Mouse (Mus musculus) forebrain, embryonic 13.5 days (tissue): ENCODE results near the gene Ttc6. TPM values are rescaled to one million over a fixed set of nuclear protein-coding genes. Genes with fewer than 3 reads are reported as not detected.

Experiments
- ATAC-seq: fragments of 200-750 bp; cut with Nextera tagmentation; 2 replicates; pipeline ENCODE4 v1.8.0; 2017
- H3K27ac ChIP-seq: fragments of 300-500 bp; sonication (generic); 2 replicates; pipeline ENCODE4 v1.5.1; 2015; ENCODE audit warnings: inconsistent platforms, mild to moderate bottlenecking, moderate library complexity
- H3K27me3 ChIP-seq: fragments of 300-500 bp; sonication (generic); 2 replicates; pipeline ENCODE4 v1.6.1; 2015; ENCODE audit warnings: mild to moderate bottlenecking, inconsistent platforms
- H3K36me3 ChIP-seq: fragments of 300-500 bp; sonication (generic); 2 replicates; pipeline ENCODE4 v1.6.1; 2015; ENCODE audit warnings: mild to moderate bottlenecking, inconsistent platforms; ENCODE audit not compliant: poor library complexity, severe bottlenecking
- H3K4me1 ChIP-seq: fragments of 300-500 bp; sonication (generic); 2 replicates; pipeline ENCODE4 v1.6.1; 2015; ENCODE audit warnings: inconsistent platforms
- H3K4me2 ChIP-seq: fragments of 300-500 bp; sonication (generic); 2 replicates; pipeline ENCODE4 v1.6.1; 2015; ENCODE audit warnings: inconsistent platforms, mild to moderate bottlenecking, moderate library complexity
- H3K4me3 ChIP-seq: fragments of 300-500 bp; sonication (generic); 2 replicates; pipeline ENCODE4 v1.5.1; 2015; ENCODE audit warnings: mild to moderate bottlenecking, inconsistent platforms
- H3K9ac ChIP-seq: fragments of 300-500 bp; sonication (generic); 2 replicates; pipeline ENCODE4 v1.6.1; 2015; ENCODE audit warnings: mild to moderate bottlenecking, inconsistent platforms
- H3K9me3 ChIP-seq: fragments of 300-500 bp; sonication (generic); replicated peaks from 2 replicates; pipeline ENCODE4 v1.6.1; 2016; ENCODE audit warnings: inconsistent platforms
- WGBS: fragments of 180-500 bp; shearing (Covaris S2); methylation state at CpG from one replicate; pipeline ENCODE4 v1.1.7; 2015; 5-methylcytosine and 5-hydroxymethylcytosine counted together
- polyA plus RNA-seq: library from polyadenylated mRNA; unstranded; fragments of >200 nt; fragmentation: Nextera tagmentation; extraction: Ambion mirVana; gene quantifications from 2 replicates; pipeline ENCODE4 v1.2.1, GENCODE M21; 2015

The Ttc6 gene
- polyA plus RNA-seq: 0.14 and 0.50 TPM in 2 replicates

GRCm38 (mm10) chr12:57563909-57564308 is at the start of gene Ttc6:
Ttc6 (plus strand) TSS chr12:57564113.
- no peak within 1 kb of the TSS for H3K27ac ChIP-seq
- no peak within 1 kb of the TSS for H3K9ac ChIP-seq
- no peaks in the 10 kb centered on the region for H3K9me3 ChIP-seq
- H3K27me3 ChIP-seq: no peaks in the 10 kb centered on the region
- H3K36me3 ChIP-seq: no peaks in the 10 kb centered on the region
- ATAC-seq: no peak
- no peaks in the 10 kb centered on the region for H3K4me1 ChIP-seq
- H3K4me2 ChIP-seq: no peak within 1 kb of the TSS
- WGBS: 86% methylated on average over 6 of the region's 6 CpGs
- H3K4me3 ChIP-seq: no peak within 1 kb of the TSS

GRCm38 (mm10) chr12:57514552-57514951 is 49.4 kb upstream of the Ttc6 start:
- no peak for ATAC-seq

GRCm38 (mm10) chr12:57515702-57516377 is 48.1 kb upstream of the Ttc6 start:
- H3K27me3 ChIP-seq: no peaks in the 10 kb centered on the region
- H3K4me1 ChIP-seq: no peaks in the 10 kb centered on the region
- H3K36me3 ChIP-seq: no peaks in the 10 kb centered on the region
- ATAC-seq: no peak
- H3K27ac ChIP-seq: no peak overlapping the region
- no peak overlapping the region for H3K9ac ChIP-seq
- H3K4me3 ChIP-seq: no peak overlapping the region
- WGBS: 41% methylated on average over 12 of the region's 12 CpGs
- no peak overlapping the region for H3K4me2 ChIP-seq
- no peaks in the 10 kb centered on the region for H3K9me3 ChIP-seq

More at GRCm38 (mm10) chr12:57514552-57514951, 49.4 kb upstream of the Ttc6 start:
- no peak overlapping the region for H3K4me2 ChIP-seq
- H3K4me3 ChIP-seq: no peak overlapping the region
- WGBS: 38% methylated on average over 1 of the region's 1 CpGs
- H3K9me3 ChIP-seq: no peaks in the 10 kb centered on the region
- no peaks in the 10 kb centered on the region for H3K36me3 ChIP-seq
- no peaks in the 10 kb centered on the region for H3K27me3 ChIP-seq
- H3K9ac ChIP-seq: no peak overlapping the region
- no peaks in the 10 kb centered on the region for H3K4me1 ChIP-seq
- H3K27ac ChIP-seq: no peak overlapping the region

DNA sequence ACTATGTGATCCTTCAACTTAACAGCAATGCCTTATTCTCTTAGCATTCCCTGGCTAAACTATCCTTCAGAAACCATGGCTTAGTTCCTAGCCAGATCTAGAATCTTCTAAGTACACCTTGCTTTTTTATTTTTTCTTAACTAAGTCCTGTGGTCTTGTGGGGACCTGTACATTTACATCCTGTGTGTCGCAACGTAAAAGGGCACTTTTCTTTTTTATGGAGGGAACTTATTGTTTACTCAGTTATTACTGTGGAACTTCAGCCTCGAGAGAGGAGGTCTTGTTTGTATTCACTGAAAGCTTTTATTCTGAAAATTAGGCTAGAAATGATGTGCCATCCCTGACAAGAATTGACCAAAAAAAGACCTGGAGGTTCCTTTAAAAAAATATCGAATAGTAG is 35.6 kb upstream of the Ttc6 start:
- H3K4me2 ChIP-seq: no peak overlapping the region
- peaks cover 30% of the 10 kb centered on the region for H3K27me3 ChIP-seq
- H3K4me1 ChIP-seq: peaks cover 4% of the 10 kb centered on the region; the same call in 1 of the 2 replicates
- H3K27ac ChIP-seq: no peak overlapping the region
- H3K9me3 ChIP-seq: no peaks in the 10 kb centered on the region
- H3K9ac ChIP-seq: no peak overlapping the region
- WGBS: 80% methylated on average over 4 of the region's 4 CpGs
- no peaks in the 10 kb centered on the region for H3K36me3 ChIP-seq
- H3K4me3 ChIP-seq: no peak overlapping the region
- no peak for ATAC-seq

DNA sequence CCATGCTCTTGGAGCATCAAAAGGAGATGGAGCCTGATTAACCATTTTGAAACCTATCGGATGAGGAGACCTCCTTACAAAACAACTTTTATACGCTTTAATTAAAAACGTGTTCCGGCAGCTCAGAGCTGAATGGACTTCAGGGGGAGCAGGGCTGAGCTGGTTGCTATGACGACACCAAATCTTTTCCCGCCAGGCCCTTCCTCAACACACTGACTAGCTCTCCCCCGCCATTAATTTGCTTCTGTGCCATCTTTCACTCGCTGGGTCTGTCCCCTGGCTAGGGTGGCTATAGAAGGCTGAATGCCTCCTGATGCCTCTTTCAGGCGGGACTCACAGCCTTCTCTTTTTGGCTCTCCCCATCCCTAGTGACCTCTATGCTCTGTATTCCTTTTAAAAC is 33.4 kb upstream of the Ttc6 start:
- Histone ChIP-seq H3K4me3 (no peak overlapping the region), H3K36me3 (no peaks in the 10 kb centered on the region), H3K9me3 (no peaks in the 10 kb centered on the region), H3K4me2 (peak overlapping the region; percentile 16; the same call in 1 of the 2 replicates), H3K9ac (no peak overlapping the region), H3K27me3 (peaks cover 51% of the 10 kb centered on the region), H3K27ac (no peak overlapping the region), H3K4me1 (peaks cover 13% of the 10 kb centered on the region)
- 3% methylated on average over 9 of the region's 9 CpGs for WGBS
- peak; percentile 71; the same call in 1 of the 2 replicates for ATAC-seq

- H3K27ac ChIP-seq: no peak overlapping the region
- peaks cover 24% of the 10 kb centered on the region for H3K4me1 ChIP-seq
- no peak overlapping the region for H3K9ac ChIP-seq
- H3K4me3 ChIP-seq: no peak overlapping the region
- H3K27me3 ChIP-seq: peaks cover 84% of the 10 kb centered on the region
- H3K9me3 ChIP-seq: no peaks in the 10 kb centered on the region
- WGBS: 0% methylated on average over 5 of the region's 6 CpGs
- peak; percentile 5; the same call in 1 of the 2 replicates for ATAC-seq
- no peaks in the 10 kb centered on the region for H3K36me3 ChIP-seq
- H3K4me2 ChIP-seq: peak overlapping the region; percentile 51
These were observed 29.4 kb upstream of the Ttc6 start for GRCm38 (mm10) chr12:57534517-57534878.

GRCm38 (mm10) chr12:57534879-57535611 is 28.9 kb upstream of the Ttc6 start:
- Histone ChIP-seq H3K36me3 (no peaks in the 10 kb centered on the region), H3K4me1 (peaks cover 24% of the 10 kb centered on the region), H3K4me2 (peak overlapping the region; percentile 51), H3K27ac (no peak overlapping the region), H3K9ac (no peak overlapping the region), H3K9me3 (no peaks in the 10 kb centered on the region), H3K27me3 (peaks cover 89% of the 10 kb centered on the region), H3K4me3 (peak overlapping the region; percentile 12; the same call in 1 of the 2 replicates)
- under 1% methylated on average over 37 of the region's 39 CpGs for WGBS
- peak; percentile 62 for ATAC-seq

DNA sequence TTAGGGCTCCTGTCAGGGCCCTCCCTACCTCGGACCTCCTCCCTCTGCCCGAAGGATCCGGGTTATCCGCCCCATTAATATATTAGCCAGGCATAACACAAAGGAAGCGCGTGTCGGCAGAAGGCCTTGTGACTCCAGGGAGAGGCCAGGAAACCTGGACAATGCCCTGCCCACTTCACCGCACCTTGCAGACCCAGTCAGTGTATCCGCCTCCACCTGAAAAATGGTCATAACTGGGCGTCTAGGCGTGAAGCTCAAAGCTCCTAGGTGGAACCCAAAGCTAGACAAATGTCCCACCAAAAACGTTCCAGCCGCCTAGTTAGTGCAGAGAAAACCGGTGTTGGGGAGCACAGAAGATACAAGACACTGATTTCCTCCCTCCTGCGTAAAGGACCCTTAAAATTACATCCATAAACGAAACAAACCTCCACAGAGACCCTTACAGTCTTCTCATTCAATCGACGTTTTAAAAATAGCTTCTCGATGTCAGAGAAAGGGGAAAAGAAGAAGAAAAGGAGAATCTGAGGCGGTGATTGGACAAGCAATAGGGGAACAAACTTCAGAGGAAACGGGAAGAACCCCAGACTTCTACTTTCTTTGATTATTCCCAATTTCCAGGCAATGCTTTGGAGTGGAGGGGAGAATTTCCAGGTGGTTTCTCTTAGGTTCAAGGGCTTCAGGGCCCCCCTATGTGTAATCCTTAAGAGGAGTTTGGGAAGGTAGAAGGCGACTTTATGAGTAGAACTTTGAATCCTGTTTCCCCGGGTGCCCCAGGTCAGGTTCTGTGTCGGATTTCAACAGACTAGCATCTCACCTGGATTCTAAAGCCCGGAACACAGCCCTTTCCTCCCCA is 27.6 kb upstream of the Ttc6 start:
- 2% methylated on average over 25 of the region's 25 CpGs for WGBS
- no peak overlapping the region for H3K4me2 ChIP-seq
- no peak for ATAC-seq
- H3K27me3 ChIP-seq: peaks cover 91% of the 10 kb centered on the region
- no peaks in the 10 kb centered on the region for H3K9me3 ChIP-seq
- no peak overlapping the region for H3K4me3 ChIP-seq
- H3K4me1 ChIP-seq: peaks cover 21% of the 10 kb centered on the region
- no peaks in the 10 kb centered on the region for H3K36me3 ChIP-seq
- H3K27ac ChIP-seq: no peak overlapping the region
- no peak overlapping the region for H3K9ac ChIP-seq

DNA sequence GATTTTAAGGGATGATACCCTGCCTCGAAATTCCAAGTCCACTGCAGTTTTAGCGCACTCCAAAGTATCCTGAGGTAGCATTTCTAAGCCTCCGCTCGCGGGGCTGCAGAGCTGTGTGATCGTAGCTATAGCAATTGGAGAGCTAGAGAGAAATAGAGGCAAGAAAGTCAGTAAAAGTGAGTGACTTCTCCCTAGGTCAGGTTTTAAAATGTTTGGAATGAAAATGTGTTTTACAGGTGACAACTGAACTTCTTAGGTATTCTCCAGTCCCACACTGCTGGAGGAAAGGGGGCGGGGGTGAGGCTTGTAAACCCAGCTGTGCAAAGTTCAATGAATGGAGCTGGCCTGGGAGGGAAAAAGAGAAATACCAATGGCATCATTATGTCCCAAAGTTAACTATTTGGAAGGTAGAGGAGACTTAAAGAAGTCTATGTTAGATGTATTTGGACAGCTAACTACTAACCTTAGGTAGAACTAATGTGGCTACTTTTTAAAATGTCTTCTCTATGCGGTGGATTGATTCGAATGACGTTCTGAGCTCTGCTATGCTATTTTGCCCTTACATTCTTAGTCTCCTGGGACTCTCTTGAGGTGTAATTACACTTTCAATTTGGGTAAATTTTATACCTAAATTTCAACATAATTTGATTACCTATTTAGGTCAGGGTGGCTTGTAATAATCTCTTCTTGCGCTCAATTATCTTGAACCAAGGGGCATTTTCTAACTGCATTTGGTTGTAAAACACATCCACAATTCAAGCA is 26.8 kb upstream of the Ttc6 start:
- no peak overlapping the region for H3K4me2 ChIP-seq
- no peak for ATAC-seq
- no peak overlapping the region for H3K4me3 ChIP-seq
- 3% methylated on average over 11 of the region's 11 CpGs for WGBS
- no peaks in the 10 kb centered on the region for H3K36me3 ChIP-seq
- no peaks in the 10 kb centered on the region for H3K9me3 ChIP-seq
- peaks cover 21% of the 10 kb centered on the region for H3K4me1 ChIP-seq
- H3K9ac ChIP-seq: no peak overlapping the region
- no peak overlapping the region for H3K27ac ChIP-seq
- peaks cover 91% of the 10 kb centered on the region for H3K27me3 ChIP-seq

DNA sequence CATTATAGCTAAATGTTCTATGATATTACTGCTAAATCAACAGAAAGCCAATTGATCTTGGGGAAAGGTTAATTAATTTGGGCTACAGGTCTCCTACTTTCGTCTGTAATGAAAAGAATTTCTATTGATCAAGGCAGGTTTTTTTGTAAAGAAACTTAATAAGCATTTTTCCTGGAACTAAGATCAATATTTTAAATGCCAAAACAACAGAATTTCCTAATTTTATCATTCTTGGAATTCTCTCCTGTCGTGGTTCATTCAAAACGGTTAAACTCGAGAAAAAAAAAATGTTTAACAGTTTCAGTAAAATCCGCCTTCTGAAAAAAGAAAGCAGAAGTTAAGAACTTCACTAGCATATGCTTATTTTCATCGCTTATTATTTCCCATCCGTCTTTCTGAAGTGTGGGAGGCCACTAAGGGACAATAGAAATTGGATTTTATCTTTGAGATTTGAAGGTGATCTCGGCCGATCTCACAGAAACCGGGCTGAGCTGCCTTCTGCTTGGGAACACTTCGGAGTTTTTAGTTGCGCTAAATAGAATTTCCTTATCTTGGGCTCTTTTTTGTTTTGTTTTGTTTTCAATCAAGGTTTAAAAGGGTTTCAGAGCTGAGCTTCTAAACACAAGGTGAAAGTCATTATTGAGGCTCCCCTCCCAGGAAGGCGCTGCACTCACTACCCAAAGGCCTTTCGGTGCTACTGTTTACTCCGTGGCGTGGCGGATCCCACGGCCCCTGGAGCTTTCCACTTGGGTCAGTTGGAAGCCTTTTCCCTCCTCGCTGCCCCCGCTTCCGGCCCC is 25.9 kb upstream of the Ttc6 start:
- Histone ChIP-seq H3K27me3 (peaks cover 91% of the 10 kb centered on the region), H3K4me2 (peak overlapping the region; percentile 54), H3K4me3 (peak overlapping the region; percentile 30), H3K27ac (no peak overlapping the region), H3K9me3 (no peaks in the 10 kb centered on the region), H3K9ac (0 out of 2 replicates have a peak overlapping the region, but pooled peaks have one; percentile 5), H3K4me1 (peaks cover 27% of the 10 kb centered on the region), H3K36me3 (no peaks in the 10 kb centered on the region)
- ATAC-seq: no peak
- under 1% methylated on average over 21 of the region's 21 CpGs for WGBS
